Mouse (Mus musculus) midbrain, postnatal 0 days (tissue): Measurements from ENCODE around the gene Cd300lg. TPM values are rescaled to one million over a fixed set of nuclear protein-coding genes. Genes with fewer than 3 reads are reported as not detected.
A peak's percentile ranks its signal among the peaks of the same experiment; 100 is the strongest.

Experiments used
- ATAC-seq: fragments of 200-750 bp; cut with Nextera tagmentation; 2 replicates; pipeline ENCODE4 v1.8.0; 2017; ENCODE audit warnings: moderate number of reproducible peaks, mild to moderate bottlenecking, moderate TSS enrichment, moderate library complexity; ENCODE audit not compliant: low FRiP score
- DNase-seq: peaks from one replicate; pipeline ENCODE4 v3.0.0-alpha.2; 2015; ENCODE audit warnings: low spot score
- H3K27ac ChIP-seq: fragments of 300-500 bp; sonication (generic); 2 replicates; pipeline ENCODE4 v1.5.1; 2014; ENCODE audit warnings: low read depth, mild to moderate bottlenecking, low read length, mixed read lengths
- H3K27me3 ChIP-seq: fragments of 300-500 bp; sonication (generic); 2 replicates; pipeline ENCODE4 v1.6.1; 2014; ENCODE audit warnings: low read length, control low read depth, mixed read lengths; ENCODE audit not compliant: insufficient read depth
- H3K36me3 ChIP-seq: fragments of 300-500 bp; sonication (generic); 2 replicates; pipeline ENCODE4 v1.6.1; 2014; ENCODE audit warnings: low read length, control low read depth, mixed read lengths; ENCODE audit not compliant: insufficient read depth
- H3K4me1 ChIP-seq: fragments of 300-500 bp; sonication (generic); 2 replicates; pipeline ENCODE4 v1.6.1; 2014; ENCODE audit warnings: mild to moderate bottlenecking, control low read depth, antibody characterized with exemption, low read length, mixed read lengths; ENCODE audit not compliant: insufficient read depth
- H3K4me2 ChIP-seq: fragments of 300-500 bp; sonication (generic); 2 replicates; pipeline ENCODE4 v1.6.1; 2014; ENCODE audit warnings: low read depth, mild to moderate bottlenecking, low read length, mixed read lengths; ENCODE audit not compliant: poor library complexity, severe bottlenecking
- H3K4me3 ChIP-seq: fragments of 300-500 bp; sonication (generic); 2 replicates; pipeline ENCODE4 v1.5.1; 2014; ENCODE audit warnings: low read depth, mild to moderate bottlenecking, low read length, moderate library complexity
- H3K9ac ChIP-seq: fragments of 300-500 bp; sonication (generic); replicated peaks from 2 replicates; pipeline ENCODE4 v1.6.1; 2014; ENCODE audit warnings: mild to moderate bottlenecking, low read length, moderate library complexity, mixed read lengths; ENCODE audit not compliant: poor library complexity, severe bottlenecking
- H3K9me3 ChIP-seq: fragments of 300-500 bp; sonication (generic); 2 replicates; pipeline ENCODE4 v1.6.1; 2016; ENCODE audit warnings: low read length, control low read depth
- CTCF ChIP-seq: IDR thresholded peaks from 2 replicates; pipeline ENCODE4 v1.5.1; 2016; ENCODE audit warnings: antibody characterized with exemption, mild to moderate bottlenecking
- WGBS: fragments of 180-500 bp; shearing (Covaris S2); extraction: QIAGEN DNeasy Blood & Tissue Kit; methylation state at CpG from one replicate; pipeline ENCODE4 v1.1.7; 2014; 5-methylcytosine and 5-hydroxymethylcytosine counted together
- polyA plus RNA-seq: library from polyadenylated mRNA; unstranded; fragments of >200 nt; fragmentation: Nextera tagmentation; extraction: Ambion mirVana; gene quantifications from 2 replicates; pipeline ENCODE4 v1.2.1, GENCODE M21; 2015
- total RNA-seq: library from RNA; depleted of rRNA; stranded (reverse); fragments of >200 nt; gene quantifications from 2 replicates; pipeline ENCODE4 v1.2.3, GENCODE M21; 2014

Cd300lg gene
- total and polyA plus RNA-seq, 2 experiments from 2014 or later, result 0.25 TPM; not detected in 1

DNA sequence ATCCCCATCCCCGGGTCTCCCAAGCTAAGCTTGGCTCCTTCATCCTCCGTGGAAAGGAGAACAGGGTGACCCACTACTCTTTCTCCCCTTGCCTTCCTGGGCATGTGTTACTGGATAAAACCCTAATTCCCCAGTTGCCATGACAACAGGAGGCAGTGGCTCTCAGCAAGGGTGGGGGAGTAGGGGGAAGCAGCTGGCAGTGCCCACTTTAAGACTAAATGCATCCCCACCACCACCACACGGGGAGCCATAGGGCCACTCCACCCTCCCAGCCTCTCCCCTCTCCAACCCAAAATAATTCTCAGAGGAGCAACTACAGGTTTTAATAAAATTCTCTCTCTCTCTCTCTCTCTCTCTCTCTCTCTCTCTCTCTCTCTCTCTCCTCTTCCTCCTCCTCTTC lies 45.0 kb downstream of the Cd300lg start:
- no peaks in the 10 kb centered on the region for H3K27me3 ChIP-seq
- peak overlapping the region; percentile 87 for H3K4me2 ChIP-seq
- ATAC-seq, result peak; percentile 35; the same call in 1 of the 2 replicates
- H3K36me3 ChIP-seq, result no peaks in the 10 kb centered on the region; the same call in 1 of the 2 replicates
- H3K4me1 ChIP-seq, result peaks cover 16% of the 10 kb centered on the region
- H3K27ac ChIP-seq, result peak overlapping the region; percentile 97
- DNase-seq, result peak; percentile 90
- H3K9ac ChIP-seq, result peak overlapping the region; percentile 90
- WGBS, result 11% methylated on average over 3 of the region's 3 CpGs
- peak overlapping the region; percentile 74 for H3K4me3 ChIP-seq
- TF ChIP-seq CTCF, result peak; percentile 69
- H3K9me3 ChIP-seq, result no peaks in the 10 kb centered on the region

DNA sequence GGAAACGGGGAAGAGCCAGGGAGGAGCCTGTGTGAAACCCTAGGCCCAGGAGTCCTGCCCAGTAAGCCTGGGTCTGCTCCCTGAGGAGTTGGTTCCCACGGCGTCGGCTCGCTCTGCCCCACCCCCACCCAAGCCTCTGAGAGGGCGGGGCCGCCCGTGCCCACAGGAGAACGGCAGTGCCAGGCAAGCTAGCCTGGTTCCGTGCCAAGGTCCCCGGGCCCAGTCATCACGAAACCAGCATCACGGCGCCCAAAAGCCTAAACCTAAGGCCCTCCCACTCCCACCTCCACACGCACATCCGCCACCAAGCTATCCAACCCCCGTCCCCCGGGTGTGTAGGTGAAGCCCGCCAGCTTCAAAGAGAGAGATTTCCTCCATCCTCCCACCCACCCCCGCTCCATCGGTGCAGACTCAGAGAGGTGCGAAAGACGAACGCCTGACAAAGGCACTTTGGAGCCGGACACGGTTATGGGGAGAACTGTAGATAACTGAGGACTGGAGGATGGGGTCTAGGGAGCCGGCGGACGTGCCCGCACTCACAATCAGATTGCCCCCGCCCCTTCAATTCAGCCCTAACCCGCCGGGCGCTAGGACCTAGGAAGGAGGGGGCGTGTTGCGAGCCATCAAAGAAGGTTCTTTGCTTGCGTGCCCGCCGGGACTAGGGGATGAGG lies 45.9 kb downstream of the Cd300lg start:
- H3K27ac ChIP-seq, result peak overlapping the region; percentile 97
- H3K4me1 ChIP-seq, result peaks cover 9% of the 10 kb centered on the region
- H3K4me3 ChIP-seq, result peak overlapping the region; percentile 74
- peak overlapping the region; percentile 87 for H3K4me2 ChIP-seq
- H3K27me3 ChIP-seq, result no peaks in the 10 kb centered on the region
- no peak for TF ChIP-seq CTCF
- H3K36me3 ChIP-seq, result no peaks in the 10 kb centered on the region; the same call in 1 of the 2 replicates
- ATAC-seq (peak; percentile 85), DNase-seq (peak; percentile 94)
- under 1% methylated on average over 38 of the region's 39 CpGs for WGBS
- peak overlapping the region; percentile 90 for H3K9ac ChIP-seq
- no peaks in the 10 kb centered on the region for H3K9me3 ChIP-seq

DNA sequence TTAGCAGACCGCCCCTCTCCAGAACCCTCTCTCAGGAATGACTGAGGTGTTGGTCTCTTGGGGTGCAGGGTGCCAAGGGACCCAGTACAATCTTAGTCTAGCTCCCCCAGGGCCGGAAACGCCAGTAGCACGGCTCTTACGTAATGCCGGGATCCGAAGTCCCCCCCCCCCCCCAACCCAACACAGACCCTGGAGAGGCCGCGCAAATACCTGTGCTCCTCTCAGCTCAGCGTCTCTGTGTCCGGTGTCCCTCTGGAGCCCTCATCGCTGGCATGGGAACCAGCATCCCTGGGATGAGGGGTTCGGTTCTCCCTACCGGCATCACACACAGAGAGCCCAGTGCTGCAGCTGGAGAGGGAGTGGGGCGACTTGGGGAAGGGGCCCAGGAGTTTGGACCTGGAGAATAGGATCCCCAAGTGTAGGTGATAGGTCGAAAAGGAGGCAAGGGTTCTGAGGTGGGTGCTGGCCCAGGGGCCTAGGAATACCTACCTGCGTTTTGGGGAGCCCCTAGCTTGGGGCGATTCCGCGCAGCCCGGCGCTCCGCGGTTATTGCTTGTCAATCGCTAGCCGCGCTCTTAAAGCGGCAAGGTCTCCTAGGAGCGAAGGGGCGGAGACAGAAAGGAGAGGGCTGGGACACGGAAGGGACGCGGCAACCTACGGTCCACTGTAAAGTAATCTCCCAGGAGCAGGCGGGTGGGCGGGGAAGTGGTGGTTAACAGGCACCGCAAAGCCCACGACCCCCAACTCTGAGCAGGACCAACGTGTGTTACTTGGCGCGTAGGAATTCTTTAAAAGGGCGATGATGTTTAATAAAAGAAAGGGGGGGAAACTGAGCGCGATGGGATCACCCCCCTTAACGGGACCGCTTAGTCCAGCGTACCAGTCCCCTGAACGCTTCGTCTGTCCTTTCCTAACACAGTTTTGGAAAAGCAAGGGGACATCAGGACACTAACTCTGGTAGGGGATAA lies 46.9 kb downstream of the Cd300lg start, which contains the start of gene Mpp2:
Gene Mpp2 (minus strand): TSS at position 585 of the 968 bp plus-strand sequence.
- Histone ChIP-seq H3K36me3 (no peaks in the 10 kb centered on the region; the same call in 1 of the 2 replicates), H3K4me3 (peak within 1 kb of the TSS; percentile 74), H3K4me1 (peaks cover 2% of the 10 kb centered on the region), H3K9me3 (no peaks in the 10 kb centered on the region), H3K27ac (peak within 1 kb of the TSS; percentile 97), H3K27me3 (no peaks in the 10 kb centered on the region), H3K4me2 (peak within 1 kb of the TSS; percentile 87), H3K9ac (peak within 1 kb of the TSS; percentile 90)
- TF ChIP-seq CTCF, result no peak
- under 1% methylated on average over 47 of the region's 49 CpGs for WGBS
- ATAC-seq, result peak; percentile 39
- DNase-seq, result peak; percentile 87

DNA sequence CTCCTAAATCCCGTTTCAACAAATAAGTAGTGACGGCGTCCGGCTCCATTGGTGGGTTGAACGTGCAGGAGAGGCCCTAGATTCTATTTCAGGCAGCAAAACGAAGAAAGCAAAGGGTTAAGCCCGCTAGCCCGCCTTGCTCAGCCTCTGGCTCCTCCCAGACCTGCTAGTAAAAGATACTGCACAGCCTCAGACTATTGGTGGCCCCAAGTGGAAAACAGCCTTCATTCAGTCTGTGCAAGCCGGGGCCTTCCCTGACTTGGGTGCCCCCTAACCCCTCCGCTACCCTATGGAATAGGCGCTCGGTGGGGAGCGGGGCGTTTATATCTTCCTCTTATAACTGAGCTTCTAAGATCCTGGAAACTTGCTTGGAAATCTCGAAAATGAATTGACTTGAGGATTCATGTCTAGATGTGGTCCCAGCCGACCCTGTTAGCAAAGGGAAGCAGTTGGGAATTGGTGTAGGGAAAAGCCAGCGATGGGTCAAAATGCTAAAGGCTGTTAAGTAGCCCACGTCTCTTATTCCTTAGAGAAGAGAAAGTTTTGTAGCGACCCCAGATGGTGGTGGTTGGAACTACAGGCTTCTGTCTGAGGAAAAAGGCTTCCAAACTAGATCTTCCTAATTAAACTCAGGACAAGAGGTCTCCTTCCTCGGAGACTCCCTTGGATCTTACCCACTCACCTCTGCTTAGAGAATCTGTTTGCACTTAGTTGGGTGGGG lies 47.9 kb downstream of the Cd300lg start:
- H3K4me3 ChIP-seq, result peak overlapping the region; percentile 74
- WGBS, result under 1% methylated on average over 20 of the region's 20 CpGs
- no peaks in the 10 kb centered on the region; the same call in 1 of the 2 replicates for H3K36me3 ChIP-seq
- H3K9ac ChIP-seq, result peak overlapping the region; percentile 90
- peak; percentile 88 for DNase-seq
- H3K9me3 ChIP-seq, result no peaks in the 10 kb centered on the region
- no peaks in the 10 kb centered on the region; the same call in 1 of the 2 replicates for H3K4me1 ChIP-seq
- peak; percentile 22; the same call in 1 of the 2 replicates for ATAC-seq
- no peaks in the 10 kb centered on the region for H3K27me3 ChIP-seq
- H3K27ac ChIP-seq, result peak overlapping the region; percentile 97
- TF ChIP-seq CTCF, result peak; percentile 76
- peak overlapping the region; percentile 87 for H3K4me2 ChIP-seq

DNA sequence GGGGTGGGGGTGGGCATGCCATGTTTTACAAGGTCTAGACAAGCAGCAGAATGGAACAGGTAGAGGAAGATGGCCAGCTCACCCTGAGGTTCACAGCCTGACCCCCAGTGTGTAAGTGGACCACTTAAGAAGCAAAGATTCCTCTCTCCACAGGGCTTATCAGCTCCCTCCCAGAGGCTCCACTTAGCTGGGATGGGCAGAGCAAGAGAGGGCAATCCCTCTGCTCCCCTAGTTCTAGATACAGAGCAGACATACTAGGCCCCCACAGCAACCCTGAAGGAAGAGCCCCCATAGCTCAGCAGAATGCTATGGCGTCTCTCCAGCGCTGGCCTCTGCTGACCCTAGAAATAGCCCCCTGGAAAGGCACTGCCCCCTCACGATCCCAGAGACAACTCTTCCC lies 54.4 kb downstream of the Cd300lg start:
- no peak for TF ChIP-seq CTCF
- WGBS, result 74% methylated on average over 3 of the region's 3 CpGs

More for the DNA sequence above, 54.4 kb downstream of the Cd300lg start:
- no peaks in the 10 kb centered on the region; the same call in 1 of the 2 replicates for H3K4me1 ChIP-seq
- no peak overlapping the region for H3K4me3 ChIP-seq
- no peak for DNase-seq
- no peak for ATAC-seq
- H3K36me3 ChIP-seq, result no peaks in the 10 kb centered on the region
- H3K9me3 ChIP-seq, result no peaks in the 10 kb centered on the region
- H3K27ac ChIP-seq, result no peak overlapping the region
- H3K9ac ChIP-seq, result no peak overlapping the region
- H3K27me3 ChIP-seq, result no peaks in the 10 kb centered on the region
- H3K4me2 ChIP-seq, result no peak overlapping the region
